Mouse (Mus musculus): Measurements from ENCODE around the gene Lat.
"Not testable (repeated sequence)": the region's sequence is repeated elsewhere in the genome, so short reads cannot be mapped to it uniquely, and the experiment has no call there.

Gene Lat

GRCm38 (mm10) chr7:126369393-126369792 lies at the start of gene Lat:
Gene Lat, minus strand, starts transcription at chr7:126369570.
- in situ Hi-C loops (cut with MboI; ENCODE audit: low sequenced_read_pairs), result no loop called here

- in situ Hi-C loops (cut with MboI; ENCODE audit: low sequenced_read_pairs), result no loop called here
Measured at GRCm38 (mm10) chr7:126418496-126418895, 49.1 kb upstream of the Lat start.

GRCm38 (mm10) chr7:126417606-126418005 lies 48.2 kb upstream of the Lat start:
- in situ Hi-C loops (cut with MboI; ENCODE audit: low sequenced_read_pairs), result no loop called here

GRCm38 (mm10) chr7:126417045-126417444 lies 47.7 kb upstream of the Lat start:
- in situ Hi-C loops (cut with MboI; ENCODE audit: low sequenced_read_pairs), result no loop called here

- in situ Hi-C loops (cut with MboI; ENCODE audit: low sequenced_read_pairs), result no loop called here
Measured at GRCm38 (mm10) chr7:126416615-126417014, 47.2 kb upstream of the Lat start.

- in situ Hi-C loops (cut with MboI; ENCODE audit: low sequenced_read_pairs), result no loop called here
Measured at GRCm38 (mm10) chr7:126414725-126415124, 45.4 kb upstream of the Lat start, which contains the start of gene Cd19. Gene Cd19, minus strand, starts transcription at chr7:126414889.

- in situ Hi-C loops (cut with MboI; ENCODE audit: low sequenced_read_pairs), result no loop called here
Measured at GRCm38 (mm10) chr7:126411061-126411460, 41.7 kb upstream of the Lat start.

GRCm38 (mm10) chr7:126408686-126409085 lies 39.3 kb upstream of the Lat start:
- in situ Hi-C loops (cut with MboI; ENCODE audit: low sequenced_read_pairs), result no loop called here

GRCm38 (mm10) chr7:126402518-126402917 lies 33.1 kb upstream of the Lat start:
- in situ Hi-C loops (cut with MboI; ENCODE audit: low sequenced_read_pairs), result not testable (repeated sequence)

GRCm38 (mm10) chr7:126399548-126399947 lies 30.2 kb upstream of the Lat start:
- in situ Hi-C loops (cut with MboI; ENCODE audit: low sequenced_read_pairs), result loop anchor here (10.0 kb wide), 1 partner anchor 125 kb away; no protein-coding TSS in a partner anchor

- in situ Hi-C loops (cut with MboI; ENCODE audit: low sequenced_read_pairs), result loop anchor here (10.0 kb wide), 1 partner anchor 127 kb away; no protein-coding TSS in a partner anchor
Measured at GRCm38 (mm10) chr7:126397822-126398221, 28.5 kb upstream of the Lat start.

GRCm38 (mm10) chr7:126397221-126397620 lies 27.9 kb upstream of the Lat start:
- in situ Hi-C loops (cut with MboI; ENCODE audit: low sequenced_read_pairs), result loop anchor here (10.0 kb wide), 1 partner anchor 128 kb away; no protein-coding TSS in a partner anchor

GRCm38 (mm10) chr7:126396298-126397119 lies 27.1 kb upstream of the Lat start, which contains the start of gene Nfatc2ip:
Gene Nfatc2ip, minus strand, starts transcription at chr7:126396737.
- in situ Hi-C loops (cut with MboI; ENCODE audit: low sequenced_read_pairs), result loop anchor here (10.0 kb wide), 1 partner anchor 128 kb away; no protein-coding TSS in a partner anchor

GRCm38 (mm10) chr7:126392086-126392884 lies 22.9 kb upstream of the Lat start:
- in situ Hi-C loops (cut with MboI; ENCODE audit: low sequenced_read_pairs), result loop anchor here (10.0 kb wide), 1 partner anchor 133 kb away; no protein-coding TSS in a partner anchor

GRCm38 (mm10) chr7:126388185-126388584 lies 18.8 kb upstream of the Lat start:
- in situ Hi-C loops (cut with MboI; ENCODE audit: low sequenced_read_pairs), result no loop called here

- in situ Hi-C loops (cut with MboI; ENCODE audit: low sequenced_read_pairs), result no loop called here
Measured at GRCm38 (mm10) chr7:126383565-126383964, 14.2 kb upstream of the Lat start.

- in situ Hi-C loops (cut with MboI; ENCODE audit: low sequenced_read_pairs), result no loop called here
Measured at GRCm38 (mm10) chr7:126377278-126378158, 8.1 kb upstream of the Lat start, which contains the start of gene Spns1. Gene Spns1, minus strand, starts transcription at chr7:126377450.

GRCm38 (mm10) chr7:126376903-126377277 lies 7.5 kb upstream of the Lat start:
- in situ Hi-C loops (cut with MboI; ENCODE audit: low sequenced_read_pairs), result no loop called here

GRCm38 (mm10) chr7:126375012-126375411 lies 5.6 kb upstream of the Lat start:
- in situ Hi-C loops (cut with MboI; ENCODE audit: low sequenced_read_pairs), result no loop called here

GRCm38 (mm10) chr7:126374526-126374925 lies 5.2 kb upstream of the Lat start:
- in situ Hi-C loops (cut with MboI; ENCODE audit: low sequenced_read_pairs), result no loop called here
